Mouse (Mus musculus) cerebellum, adult 2 months (tissue): Measurements from ENCODE around the gene 4931409K22Rik.

Experiments
- CTCF ChIP-seq: fragments of 200-500 bp; IDR thresholded peaks from 2 replicates; pipeline ENCODE4 v1.5.1; 2011; ENCODE audit warnings: low read depth, mild to moderate bottlenecking, control low read depth, low read length, moderate library complexity, borderline replicate concordance; ENCODE audit not compliant: insufficient read depth
- POLR2A ChIP-seq: fragments of 200-500 bp; IDR thresholded peaks from 2 replicates; pipeline ENCODE4 v1.6.1; 2011; ENCODE audit warnings: low read length, control low read depth, borderline replicate concordance; ENCODE audit not compliant: insufficient read depth

GRCm38 (mm10) chr5:24550598-24551316 is 5.9 kb downstream of the 4931409K22Rik start:
- TF ChIP-seq POLR2A: no peak
- TF ChIP-seq CTCF: no peak
